Mouse (Mus musculus): ENCODE data around the gene Ets1. TPM values are rescaled to one million over a fixed set of nuclear protein-coding genes. Genes with fewer than 3 reads are reported as not detected.
A peak's percentile ranks its signal among the peaks of the same experiment; 100 is the strongest.

The Ets1 gene
- total and polyA plus RNA-seq, 3 experiments = 10.0 to 23.5 (median 19.8) TPM

GRCm38 (mm10) chr9:32612861-32613421 is 23.1 kb upstream of the Ets1 start:
- H3K9me3 ChIP-seq (replicated peaks; ENCODE audit: low read length) = no peaks in the 10 kb centered on the region
- H3K79me2 ChIP-seq (replicated peaks; ENCODE audit: control insufficient read depth, extremely low read depth, insufficient read depth, poor library complexity, severe bottlenecking) = no peaks in the 10 kb centered on the region
- dilution Hi-C loops (cut with MboI; ENCODE audit: extremely low pct_ligation_motif_present, extremely low pct_unique_long_range_greater_than_20kb, low sequenced_read_pairs) = no loop called here
- peak overlapping the region; percentile 29 for H3K9ac ChIP-seq (ENCODE audit: insufficient read depth, low read depth)
- in situ Hi-C loops (cut with MboI; ENCODE audit: low pct_ligation_motif_present, low pct_unique_long_range_greater_than_20kb, low sequenced_read_pairs) = loop anchor here (10.0 kb wide), 1 partner anchor 82 kb away; no protein-coding TSS in a partner anchor
- no peak overlapping the region for H3K4me3 ChIP-seq (replicated peaks in 1 of 3; ENCODE audit: low read depth in 2 of 3, low read length in 2 of 3, poor library complexity in 1 of 3)
- no peak for TF ChIP-seq PAX5 (IDR thresholded peaks at IDR 0.05; ENCODE audit: low read length)
- TF ChIP-seq MAFK (IDR thresholded peaks at IDR 0.05; ENCODE audit: insufficient replicate concordance, low read length) = peak; percentile 82
- no peak for TF ChIP-seq GABPA (IDR thresholded peaks at IDR 0.05; ENCODE audit: insufficient replicate concordance, low read depth, low read length)
- no peak for TF ChIP-seq ELF1 (IDR thresholded peaks at IDR 0.05; ENCODE audit: low read depth, low read length)
- TF ChIP-seq ZKSCAN1 (IDR thresholded peaks at IDR 0.05; ENCODE audit: borderline replicate concordance, low read depth, low read length) = no peak
- TF ChIP-seq USF1 (IDR thresholded peaks at IDR 0.05; ENCODE audit: low read depth, low read length) = no peak
- 0 out of 2 replicates have a peak, but pooled peaks have one; percentile 19 for TF ChIP-seq NRF1 (IDR thresholded peaks at IDR 0.05; ENCODE audit: low read depth, low read length)
- TF ChIP-seq EP300 (IDR thresholded peaks at IDR 0.05; ENCODE audit: low read length) = peak; percentile 96
- TF ChIP-seq JUND (conservative IDR thresholded peaks at IDR 0.05; ENCODE audit: low read depth, low read length) = peak; percentile 64; the same call in 1 of the 2 replicates
- peak; percentile 93 for TF ChIP-seq RCOR1 (conservative IDR thresholded peaks at IDR 0.05; ENCODE audit: low read depth, low read length)
- TF ChIP-seq IRF4 (IDR thresholded peaks at IDR 0.05; ENCODE audit: low read depth, low read length) = peak; percentile 93
- peak; percentile 89 for TF ChIP-seq MAX (IDR thresholded peaks at IDR 0.05; ENCODE audit: low read length)
- TF ChIP-seq ZNF384 (IDR thresholded peaks at IDR 0.05; ENCODE audit: low read depth, low read length) = peak; percentile 49; the same call in 1 of the 2 replicates
- no peak for TF ChIP-seq CTCF (conservative IDR thresholded peaks at IDR 0.05 in 1 of 2, IDR thresholded peaks at IDR 0.05 in 1 of 2; ENCODE audit: low read depth in 2 of 2, low read length in 2 of 2)
- no peak for TF ChIP-seq POLR2AphosphoS2 (IDR thresholded peaks at IDR 0.05; ENCODE audit: low read depth, low read length)
- peak; percentile 67 for TF ChIP-seq NELFE (IDR thresholded peaks at IDR 0.05; ENCODE audit: low read depth, low read length)
- TF ChIP-seq SMC3 (IDR thresholded peaks at IDR 0.05; ENCODE audit: low read depth, low read length) = peak; percentile 40
- TF ChIP-seq E2F4 (IDR thresholded peaks at IDR 0.05; ENCODE audit: insufficient replicate concordance, low read depth, low read length) = 0 out of 2 replicates have a peak, but pooled peaks have one; percentile 67
- peak; percentile 94 for TF ChIP-seq ETS1 (conservative IDR thresholded peaks at IDR 0.05; ENCODE audit: low read depth, low read length)
- TF ChIP-seq JUN (IDR thresholded peaks at IDR 0.05; ENCODE audit: insufficient read depth, low read depth, low read length) = no peak
- peak; percentile 43 for TF ChIP-seq POLR2A (IDR thresholded peaks at IDR 0.05; ENCODE audit: low read depth, low read length)
- TF ChIP-seq MAZ (IDR thresholded peaks at IDR 0.05; ENCODE audit: low read depth, low read length) = peak; percentile 92
- TF ChIP-seq ZMIZ1 (IDR thresholded peaks at IDR 0.05; ENCODE audit: low read depth, low read length) = peak; percentile 57; the same call in 1 of the 2 replicates
- peak; percentile 51; the same call in 1 of the 2 replicates for TF ChIP-seq CHD1 (IDR thresholded peaks at IDR 0.05; ENCODE audit: low read depth, low read length)
- TF ChIP-seq CHD2 (IDR thresholded peaks at IDR 0.05; ENCODE audit: low read length) = peak; percentile 85
- TF ChIP-seq TCF12 (IDR thresholded peaks at IDR 0.05; ENCODE audit: low read depth, low read length) = peak; percentile 99
- peak; percentile 86 for TF ChIP-seq SIN3A (IDR thresholded peaks at IDR 0.05; ENCODE audit: low read length)
- no peak for TF ChIP-seq UBTF (IDR thresholded peaks at IDR 0.05; ENCODE audit: low read depth, low read length)
- TF ChIP-seq TBP (conservative IDR thresholded peaks at IDR 0.05; ENCODE audit: low read depth, low read length) = peak; percentile 64; the same call in 1 of the 2 replicates
- peak; percentile 63; the same call in 1 of the 2 replicates for TF ChIP-seq MXI1 (IDR thresholded peaks at IDR 0.05; ENCODE audit: low read depth, low read length)
- peak; percentile 91; the same call in 1 of the 2 replicates for TF ChIP-seq MYC (IDR thresholded peaks at IDR 0.05; ENCODE audit: low read depth, low read length)
- TF ChIP-seq RAD21 (IDR thresholded peaks at IDR 0.05; ENCODE audit: low read depth, low read length) = peak; percentile 13
- TF ChIP-seq KAT2A (IDR thresholded peaks at IDR 0.05; ENCODE audit: insufficient replicate concordance, low read length) = 0 out of 2 replicates have a peak, but pooled peaks have one; percentile 61
- TF ChIP-seq BHLHE40 (IDR thresholded peaks at IDR 0.05; ENCODE audit: low read depth, low read length) = peak; percentile 95
- TF ChIP-seq MEF2A (IDR thresholded peaks at IDR 0.05; ENCODE audit: borderline replicate concordance, low read depth, low read length) = peak; percentile 94
- TF ChIP-seq USF2 (conservative IDR thresholded peaks at IDR 0.05; ENCODE audit: low read depth, low read length) = no peak
- H3K27ac ChIP-seq (ENCODE audit: insufficient read depth, low read depth) = peak overlapping the region; percentile 67
- no peaks in the 10 kb centered on the region for H3K27me3 ChIP-seq (replicated peaks)
- H3K4me1 ChIP-seq (ENCODE audit: control insufficient read depth in 1 of 2, insufficient read depth in 2 of 2) = peaks cover 45 to 92% of the 10 kb centered on the region in 2 experiments
- H3K4me2 ChIP-seq (ENCODE audit: insufficient read depth, low read depth, poor library complexity, severe bottlenecking) = peak overlapping the region; percentile 94
- no peaks in the 10 kb centered on the region for H3K36me3 ChIP-seq (replicated peaks in 1 of 2; ENCODE audit: control insufficient read depth in 1 of 2, insufficient read depth in 1 of 2, low read length in 1 of 2)
- DNase-seq (ENCODE audit: extremely low read depth) = peak; percentile 93

Measured in CH12.LX (cell line).